Mouse (Mus musculus): ENCODE results near the gene Rnf183.
A peak's percentile ranks its signal among the peaks of the same experiment; 100 is the strongest.

Gene Rnf183

GRCm38 (mm10) chr4:62430678-62431077, 4.4 kb downstream of the Rnf183 start:
- DNase-seq (ENCODE audit: low spot score): no peak

- no peak for DNase-seq (ENCODE audit: low spot score)
These were observed 5.4 kb downstream of the Rnf183 start for GRCm38 (mm10) chr4:62429616-62430015.

- no peak for DNase-seq (ENCODE audit: low spot score)
These were observed 6.9 kb downstream of the Rnf183 start for GRCm38 (mm10) chr4:62427978-62428758.

- DNase-seq (ENCODE audit: low spot score): no peak
These were observed 9.2 kb downstream of the Rnf183 start for GRCm38 (mm10) chr4:62425891-62426290.

- DNase-seq (ENCODE audit: low spot score): no peak
These were observed 16.0 kb downstream of the Rnf183 start for GRCm38 (mm10) chr4:62419091-62419490.

GRCm38 (mm10) chr4:62418448-62418847, 16.6 kb downstream of the Rnf183 start:
- no peak for DNase-seq (ENCODE audit: low spot score)

GRCm38 (mm10) chr4:62411606-62412005, 23.4 kb downstream of the Rnf183 start:
- DNase-seq (ENCODE audit: low spot score): no peak

GRCm38 (mm10) chr4:62410325-62410724, 24.7 kb downstream of the Rnf183 start:
- no peak for DNase-seq (ENCODE audit: low spot score)

GRCm38 (mm10) chr4:62409615-62410014, 25.4 kb downstream of the Rnf183 start:
- no peak for DNase-seq (ENCODE audit: low spot score)

- peak; percentile 99 for DNase-seq (ENCODE audit: low spot score)
These were observed 26.3 kb downstream of the Rnf183 start, which contains the start of the genes Cdc26 and Prpf4 for GRCm38 (mm10) chr4:62408601-62409282. Cdc26 (minus strand) TSS chr4:62408642. Prpf4 (plus strand) TSS chr4:62408797.

GRCm38 (mm10) chr4:62407730-62408582, 27.1 kb downstream of the Rnf183 start:
- peak; percentile 58 for DNase-seq (ENCODE audit: low spot score)

GRCm38 (mm10) chr4:62406133-62406532, 28.9 kb downstream of the Rnf183 start:
- no peak for DNase-seq (ENCODE audit: low spot score)

GRCm38 (mm10) chr4:62398956-62399355, 36.1 kb downstream of the Rnf183 start:
- peak; percentile 8 for DNase-seq (ENCODE audit: low spot score)

GRCm38 (mm10) chr4:62397616-62398365, 37.3 kb downstream of the Rnf183 start:
- no peak for DNase-seq (ENCODE audit: low spot score)

GRCm38 (mm10) chr4:62395806-62396205, 39.2 kb downstream of the Rnf183 start:
- DNase-seq (ENCODE audit: low spot score): no peak

GRCm38 (mm10) chr4:62393459-62393858, 41.6 kb downstream of the Rnf183 start:
- DNase-seq (ENCODE audit: low spot score): no peak

GRCm38 (mm10) chr4:62391892-62392291, 43.2 kb downstream of the Rnf183 start:
- no peak for DNase-seq (ENCODE audit: low spot score)

GRCm38 (mm10) chr4:62389592-62390512, 45.2 kb downstream of the Rnf183 start:
- DNase-seq (ENCODE audit: low spot score): no peak

GRCm38 (mm10) chr4:62385439-62385838, 49.6 kb downstream of the Rnf183 start:
- no peak for DNase-seq (ENCODE audit: low spot score)

- no peak for DNase-seq (ENCODE audit: low spot score)
These were observed 50.9 kb downstream of the Rnf183 start for GRCm38 (mm10) chr4:62384159-62384558.

- DNase-seq (ENCODE audit: low spot score): no peak
These were observed 51.3 kb downstream of the Rnf183 start for GRCm38 (mm10) chr4:62383752-62384151.

Data from urinary bladder, postnatal 14 days (tissue).